Comparison of ENCODE assay signal across 22 mouse cellular contexts in genomic region chr6:24694455-24695410, GRCm38 (mm10). TPM values are rescaled to one million over a fixed set of nuclear protein-coding genes. Genes with fewer than 3 reads are reported as not detected.
A peak's percentile ranks its signal among the peaks of the same experiment; 100 is the strongest.
DNase-seq lines count a peak whose midpoint lies in the region; ATAC-seq and TF ChIP-seq lines count a peak whose summit lies in the region.
"Had no signal": no experiment of that assay in that cellular context is flagged by ENCODE, and none has a peak within 500 bp of the region (broad histone marks: within the 10 kb centered on the region; RNA-seq: fewer than 3 reads in every experiment).

No protein-coding gene starts in this region.

- no peak overlapping the region for H3K9ac ChIP-seq in kidney, postnatal 0 days (ENCODE audit: low read depth, low read length)
- H3K9ac ChIP-seq in intestine, embryonic 14.5 days (ENCODE audit: low read length) = no peak overlapping the region
- H3K9ac ChIP-seq in intestine, embryonic 16.5 days (ENCODE audit: low read depth, low read length) = no peak overlapping the region
- no peak overlapping the region for H3K9ac ChIP-seq in stomach, postnatal 0 days (ENCODE audit: low read length)
- H3K9ac ChIP-seq: embryonic facial prominence, embryonic 12.5 days; forebrain, embryonic 12.5 days; forebrain, postnatal 0 days; heart, embryonic 13.5 days; hindbrain, embryonic 13.5 days had no signal

- 71% methylated on average over 11 of the region's 11 CpGs for WGBS in kidney, postnatal 0 days
- 66% methylated on average over 11 of the region's 11 CpGs for WGBS in intestine, embryonic 14.5 days
- 63% methylated on average over 11 of the region's 11 CpGs for WGBS in intestine, embryonic 16.5 days
- 61% methylated on average over 11 of the region's 11 CpGs for WGBS in stomach, postnatal 0 days
- 89% methylated on average over 11 of the region's 11 CpGs for WGBS in forebrain, embryonic 10.5 days

- TF ChIP-seq EP300 in stomach, postnatal 0 days (optimal IDR thresholded peaks at IDR 0.05) = no peak

- no peaks in the 10 kb centered on the region for H3K4me1 ChIP-seq in kidney, postnatal 0 days (replicated peaks; ENCODE audit: insufficient read depth, low read length)
- no peaks in the 10 kb centered on the region for H3K4me1 ChIP-seq in intestine, embryonic 14.5 days (replicated peaks; ENCODE audit: control insufficient read depth, insufficient read depth, low read length)
- no peaks in the 10 kb centered on the region for H3K4me1 ChIP-seq in intestine, embryonic 16.5 days (ENCODE audit: control insufficient read depth, insufficient read depth, low read length)
- no peaks in the 10 kb centered on the region for H3K4me1 ChIP-seq in stomach, postnatal 0 days (replicated peaks; ENCODE audit: control insufficient read depth, insufficient read depth)
- H3K4me1 ChIP-seq in forebrain, embryonic 10.5 days = no peaks in the 10 kb centered on the region
- H3K4me1 ChIP-seq: embryonic facial prominence, embryonic 12.5 days; forebrain, embryonic 12.5 days; heart, embryonic 13.5 days; hindbrain, embryonic 13.5 days had no signal

- no peak for TF ChIP-seq CTCF in kidney, postnatal 0 days (IDR thresholded peaks at IDR 0.05; ENCODE audit: low read depth)
- TF ChIP-seq CTCF in stomach, postnatal 0 days (IDR thresholded peaks at IDR 0.05; ENCODE audit: low read depth) = no peak

- H3K4me3 ChIP-seq in kidney, postnatal 0 days (replicated peaks; ENCODE audit: low read depth, low read length) = no peak overlapping the region
- H3K4me3 ChIP-seq in intestine, embryonic 14.5 days (ENCODE audit: low read depth, low read length) = no peak overlapping the region
- no peak overlapping the region for H3K4me3 ChIP-seq in intestine, embryonic 16.5 days (ENCODE audit: low read length)
- H3K4me3 ChIP-seq in stomach, postnatal 0 days (ENCODE audit: low read depth, low read length) = no peak overlapping the region
- no peak overlapping the region for H3K4me3 ChIP-seq in forebrain, embryonic 10.5 days
- H3K4me3 ChIP-seq: embryonic facial prominence, embryonic 12.5 days; forebrain, embryonic 12.5 days; gastrocnemius, adult 2 months; heart, embryonic 13.5 days; hindbrain, embryonic 13.5 days had no signal

- ATAC-seq in kidney, postnatal 0 days (replicated peaks; ENCODE audit: low FRiP score, low read depth) = peak; percentile 72; the same call in 1 of the 2 replicates
- ATAC-seq in intestine, embryonic 14.5 days (replicated peaks; ENCODE audit: low FRiP score, low TSS enrichment, low read depth) = peak; percentile 55; the same call in 1 of the 2 replicates
- peak; percentile 94 for ATAC-seq in intestine, embryonic 16.5 days
- ATAC-seq in stomach, postnatal 0 days (ENCODE audit: low FRiP score, low TSS enrichment) = peak; percentile 96
- ATAC-seq: forebrain, postnatal 0 days; hindbrain, postnatal 0 days had no signal

- DNase-seq in kidney, postnatal 0 days (ENCODE audit: low spot score) = peak; percentile 2
- DNase-seq in kidney, postnatal 4 days = no peak
- no peak for DNase-seq in intestine, embryonic 14.5 days (ENCODE audit: low spot score)
- peak; percentile 39 for DNase-seq in stomach, postnatal 0 days (ENCODE audit: low spot score)
- no peak for DNase-seq in forebrain, embryonic 10.5 days (ENCODE audit: extremely low spot score, low spot score)
- DNase-seq in left cerebral cortex, adult 9 months (ENCODE audit: low spot score in 2 of 2) = no peak
- DNase-seq: adrenal gland, adult 8-10 months; adrenal gland, postnatal 36 days; cerebellum, adult 8-10 months; cerebellum, postnatal 14 days; embryo, embryonic 11 days; forebrain, postnatal 0 days; gastrocnemius, adult 2 months; gastrocnemius, postnatal 25 days; heart, postnatal 4 days had no signal

- no peaks in the 10 kb centered on the region for H3K27me3 ChIP-seq in kidney, postnatal 0 days (ENCODE audit: insufficient read depth, low read length)
- H3K27me3 ChIP-seq in intestine, embryonic 14.5 days (replicated peaks; ENCODE audit: control insufficient read depth, insufficient read depth, low read length) = no peaks in the 10 kb centered on the region
- no peaks in the 10 kb centered on the region for H3K27me3 ChIP-seq in intestine, embryonic 16.5 days (replicated peaks; ENCODE audit: control insufficient read depth, insufficient read depth, low read length)
- H3K27me3 ChIP-seq in stomach, postnatal 0 days (ENCODE audit: control insufficient read depth, insufficient read depth, low read length) = no peaks in the 10 kb centered on the region
- no peaks in the 10 kb centered on the region for H3K27me3 ChIP-seq in forebrain, embryonic 10.5 days (ENCODE audit: poor library complexity, severe bottlenecking)
- H3K27me3 ChIP-seq: embryonic facial prominence, embryonic 12.5 days; forebrain, embryonic 12.5 days; heart, embryonic 13.5 days; hindbrain, embryonic 13.5 days had no signal

- no peak overlapping the region for H3K27ac ChIP-seq in kidney, postnatal 0 days
- no peak overlapping the region for H3K27ac ChIP-seq in intestine, embryonic 14.5 days (ENCODE audit: low read depth)
- H3K27ac ChIP-seq in intestine, embryonic 16.5 days (ENCODE audit: low read length) = peak overlapping the region; percentile 61; the same call in 1 of the 2 replicates
- peak overlapping the region; percentile 58; the same call in 1 of the 2 replicates for H3K27ac ChIP-seq in stomach, postnatal 0 days (replicated peaks)
- H3K27ac ChIP-seq in forebrain, embryonic 10.5 days = no peak overlapping the region
- H3K27ac ChIP-seq: embryonic facial prominence, embryonic 12.5 days; forebrain, embryonic 12.5 days; gastrocnemius, adult 2 months; heart, embryonic 13.5 days; hindbrain, embryonic 13.5 days; hindbrain, postnatal 0 days had no signal

- no peaks in the 10 kb centered on the region for H3K36me3 ChIP-seq in kidney, postnatal 0 days (ENCODE audit: insufficient read depth, low read length)
- no peaks in the 10 kb centered on the region for H3K36me3 ChIP-seq in intestine, embryonic 14.5 days (ENCODE audit: control insufficient read depth, insufficient read depth, low read length)
- H3K36me3 ChIP-seq in intestine, embryonic 16.5 days (ENCODE audit: control insufficient read depth, insufficient read depth, low read length) = no peaks in the 10 kb centered on the region
- H3K36me3 ChIP-seq in stomach, postnatal 0 days (ENCODE audit: control insufficient read depth, insufficient read depth, low read length) = no peaks in the 10 kb centered on the region
- H3K36me3 ChIP-seq in forebrain, embryonic 10.5 days (replicated peaks) = no peaks in the 10 kb centered on the region
- H3K36me3 ChIP-seq: embryonic facial prominence, embryonic 12.5 days; forebrain, embryonic 12.5 days; heart, embryonic 13.5 days; hindbrain, embryonic 13.5 days had no signal

- H3K4me2 ChIP-seq in kidney, postnatal 0 days (ENCODE audit: low read length) = no peak overlapping the region
- H3K4me2 ChIP-seq in intestine, embryonic 14.5 days (ENCODE audit: low read length) = no peak overlapping the region
- H3K4me2 ChIP-seq in intestine, embryonic 16.5 days (ENCODE audit: low read depth, low read length) = no peak overlapping the region
- H3K4me2 ChIP-seq in stomach, postnatal 0 days (replicated peaks; ENCODE audit: low read depth) = no peak overlapping the region
- H3K4me2 ChIP-seq: embryonic facial prominence, embryonic 12.5 days; forebrain, embryonic 12.5 days; heart, embryonic 13.5 days; hindbrain, embryonic 13.5 days had no signal

- H3K9me3 ChIP-seq in kidney, postnatal 0 days (replicated peaks; ENCODE audit: low read length) = no peaks in the 10 kb centered on the region
- no peaks in the 10 kb centered on the region for H3K9me3 ChIP-seq in intestine, embryonic 14.5 days (ENCODE audit: control insufficient read depth, low read length)
- H3K9me3 ChIP-seq in intestine, embryonic 16.5 days (ENCODE audit: control insufficient read depth, low read length) = no peaks in the 10 kb centered on the region
- no peaks in the 10 kb centered on the region for H3K9me3 ChIP-seq in stomach, postnatal 0 days (ENCODE audit: control insufficient read depth, low read length)
- H3K9me3 ChIP-seq in forebrain, embryonic 10.5 days = no peaks in the 10 kb centered on the region
- H3K9me3 ChIP-seq: embryonic facial prominence, embryonic 12.5 days; forebrain, embryonic 12.5 days; heart, embryonic 13.5 days; hindbrain, embryonic 13.5 days had no signal

RNA-seq across cellular contexts. Expression of gene Wasl, which starts 29.9 kb away (rescaled TPM):
- polyA plus RNA-seq in kidney, postnatal 0 days (2015; fragmentation: Nextera tagmentation; extraction: Ambion mirVana) = 122 and 126 TPM in 2 replicates
- polyA plus RNA-seq in intestine, embryonic 14.5 days (2014; fragmentation: Nextera tagmentation; extraction: Ambion mirVana) = 59.0 and 59.2 TPM in 2 replicates
- polyA plus RNA-seq in intestine, embryonic 16.5 days (2015; fragmentation: Nextera tagmentation; extraction: Ambion mirVana) = 76.6 and 85.0 TPM in 2 replicates
- polyA plus RNA-seq in stomach, postnatal 0 days (2015; fragmentation: Nextera tagmentation; extraction: Ambion mirVana) = 73.5 and 80.9 TPM in 2 replicates
- 56.1 and 56.9 TPM in 2 replicates for polyA plus RNA-seq in forebrain, embryonic 10.5 days (2016; fragmentation: Nextera tagmentation; extraction: Ambion mirVana)

RNA-seq across cellular contexts. Expression of gene Hyal6, which starts 38.3 kb away (rescaled TPM):
- polyA plus RNA-seq in kidney, postnatal 0 days (2015; fragmentation: Nextera tagmentation; extraction: Ambion mirVana) = not detected in 2 replicates
- 0.08 TPM in 1 of 2 replicates, not detected in the other for polyA plus RNA-seq in intestine, embryonic 14.5 days (2014; fragmentation: Nextera tagmentation; extraction: Ambion mirVana)
- not detected in 2 replicates for polyA plus RNA-seq in intestine, embryonic 16.5 days (2015; fragmentation: Nextera tagmentation; extraction: Ambion mirVana)
- not detected in 2 replicates for polyA plus RNA-seq in stomach, postnatal 0 days (2015; fragmentation: Nextera tagmentation; extraction: Ambion mirVana)
- polyA plus RNA-seq in forebrain, embryonic 10.5 days (2016; fragmentation: Nextera tagmentation; extraction: Ambion mirVana) = not detected in 2 replicates
- polyA plus RNA-seq: embryonic facial prominence, embryonic 12.5 days; forebrain, embryonic 12.5 days; forebrain, postnatal 0 days; heart, embryonic 13.5 days; heart, postnatal 0 days; hindbrain, embryonic 13.5 days; hindbrain, postnatal 0 days had no signal

RNA-seq across cellular contexts. Expression of gene Hyal4, which starts 53.4 kb away (rescaled TPM):
- polyA plus RNA-seq in kidney, postnatal 0 days (2015; fragmentation: Nextera tagmentation; extraction: Ambion mirVana) = 0.03 TPM in 1 of 2 replicates, not detected in the other
- polyA plus RNA-seq in intestine, embryonic 14.5 days (2014; fragmentation: Nextera tagmentation; extraction: Ambion mirVana) = not detected in 2 replicates
- not detected in 2 replicates for polyA plus RNA-seq in intestine, embryonic 16.5 days (2015; fragmentation: Nextera tagmentation; extraction: Ambion mirVana)
- polyA plus RNA-seq in stomach, postnatal 0 days (2015; fragmentation: Nextera tagmentation; extraction: Ambion mirVana) = 0.99 and 1.0 TPM in 2 replicates
- polyA plus RNA-seq in forebrain, embryonic 10.5 days (2016; fragmentation: Nextera tagmentation; extraction: Ambion mirVana) = not detected in 2 replicates
- polyA plus RNA-seq: embryonic facial prominence, embryonic 12.5 days; forebrain, embryonic 12.5 days; forebrain, postnatal 0 days; heart, embryonic 13.5 days; heart, postnatal 0 days; hindbrain, embryonic 13.5 days; hindbrain, postnatal 0 days had no signal

Comparison
In these comparisons a context has a peak if more than half of its experiments do, and no peak if none do; other contexts are left out.
1. DNase-seq: peak in kidney, postnatal 0 days (single experiment) and stomach, postnatal 0 days (single experiment); none in kidney, postnatal 4 days (0 of 2), intestine, embryonic 14.5 days (single experiment), forebrain, embryonic 10.5 days (single experiment) and left cerebral cortex, adult 9 months (0 of 2).
2. H3K27ac ChIP-seq: peak in intestine, embryonic 16.5 days (single experiment) and stomach, postnatal 0 days (single experiment); none in kidney, postnatal 0 days (single experiment), intestine, embryonic 14.5 days (single experiment) and forebrain, embryonic 10.5 days (single experiment).
3. Peak in every context shown above with its lines, with median percentiles within 50 percentile points of each other: ATAC-seq.